Mouse (Mus musculus): Measurements from ENCODE around the gene Rpgrip1l. TPM values are rescaled to one million over a fixed set of nuclear protein-coding genes. Genes with fewer than 3 reads are reported as not detected.

The Rpgrip1l gene
- 6.1 TPM for total RNA-seq (2023)

DNA sequence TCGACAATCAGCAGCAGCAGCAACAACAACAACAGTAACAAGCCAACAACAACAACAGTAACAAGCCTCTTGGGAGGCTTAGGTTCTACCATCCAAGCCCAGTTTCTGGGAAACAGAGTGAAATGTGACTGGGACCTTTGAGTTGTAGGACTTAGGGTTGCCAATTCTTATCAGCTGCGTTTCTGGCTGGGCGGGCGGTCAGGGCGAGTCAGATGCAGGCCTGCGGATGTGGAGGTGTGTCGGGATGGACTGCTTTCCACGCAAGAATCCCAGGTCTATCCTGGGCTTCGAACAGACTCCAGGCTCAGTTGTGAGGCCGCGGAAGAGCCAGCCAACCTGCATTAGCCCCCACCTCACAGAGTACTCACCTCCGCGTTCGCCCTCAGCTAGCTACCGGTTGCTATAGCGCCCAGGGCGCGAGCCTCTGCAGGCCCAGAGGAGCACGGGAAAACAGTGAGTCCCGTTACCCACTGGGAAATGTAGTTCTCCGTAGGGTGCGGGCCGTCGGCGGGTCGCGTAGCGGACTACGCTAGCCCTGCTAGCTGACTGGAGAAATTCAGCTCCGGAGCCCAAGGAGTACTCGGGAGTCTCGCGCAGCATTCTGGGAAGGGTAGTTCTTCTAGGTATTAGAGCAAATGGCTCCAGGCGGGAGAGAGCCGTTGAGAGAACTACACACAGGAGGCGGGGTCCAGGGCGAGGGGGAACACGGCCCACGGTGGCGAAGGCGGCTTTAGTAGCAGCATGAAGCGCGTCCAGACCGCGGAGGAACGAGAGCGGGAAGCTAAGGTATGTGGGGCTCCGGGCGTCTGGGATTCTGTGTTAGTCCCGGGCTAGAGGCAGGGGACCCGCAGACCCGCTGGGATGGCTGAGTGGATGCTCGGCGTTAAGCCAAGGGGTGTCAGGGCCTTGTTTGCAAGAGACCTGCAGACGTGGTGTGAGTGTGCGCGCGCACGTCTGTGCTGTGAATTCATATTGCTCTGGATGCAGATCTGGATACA is at the start of gene Rpgrip1l, which contains the start of gene Fto:
Rpgrip1l (minus strand) TSS at position 428 of the 998 bp plus-strand sequence.
Fto (plus strand) TSS at position 691 of the 998 bp plus-strand sequence.

GRCm38 (mm10) chr8:91199876-91200275 is 113.2 kb downstream of the Rpgrip1l start, which contains the start of gene Aktip:
Gene Aktip (minus strand): TSS chr8:91199976.

Other genes starting within 250 kb of the Rpgrip1l start
- gene Rbl2, start 243.2 kb downstream of the Rpgrip1l start, total RNA-seq (2023), result 99.0 TPM
- gene Aktip, start 113.3 kb downstream of the Rpgrip1l start, total RNA-seq (2023), result 16.5 TPM
- gene Fto, start 263 bp upstream of the Rpgrip1l start, total RNA-seq (2023), result 56.3 TPM